In the genomic region with DNA sequence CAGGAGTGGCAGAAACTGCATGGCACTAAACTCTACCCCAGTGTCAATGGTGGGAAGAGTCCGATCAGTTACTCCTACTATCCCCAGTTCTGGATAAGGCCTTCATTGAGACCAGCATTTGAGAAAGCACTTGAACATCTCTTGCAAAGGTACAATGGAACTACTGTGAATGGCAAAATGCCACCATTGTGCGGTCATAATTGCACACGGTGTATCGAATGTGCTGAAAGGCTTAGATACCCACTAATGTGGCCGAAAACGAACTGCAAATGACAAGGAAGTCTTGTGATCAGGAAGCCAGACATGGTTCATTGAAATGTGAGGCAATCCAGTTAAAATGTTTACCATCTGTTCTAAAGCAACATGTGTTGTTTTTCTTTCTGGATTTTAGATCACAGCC, we compare ENCODE assay signal across 16 mouse cellular contexts. TPM values are rescaled to one million over a fixed set of nuclear protein-coding genes. Genes with fewer than 3 reads are reported as not detected.
"Had no signal": no experiment of that assay in that cellular context is flagged by ENCODE, and none has a peak within 500 bp of the region (broad histone marks: within the 10 kb centered on the region; RNA-seq: fewer than 3 reads in every experiment).

No protein-coding gene starts in this region.

- H3K9me3 ChIP-seq: kidney, embryonic 15.5 days; limb, embryonic 15.5 days; liver, embryonic 12.5 days; midbrain, embryonic 15.5 days; neural tube, embryonic 12.5 days had no signal

- H3K4me3 ChIP-seq: kidney, embryonic 15.5 days; left cerebral cortex, adult 2 months; limb, embryonic 15.5 days; liver, embryonic 12.5 days; midbrain, embryonic 15.5 days; neural tube, embryonic 12.5 days had no signal

- H3K27me3 ChIP-seq: kidney, embryonic 15.5 days; limb, embryonic 15.5 days; liver, embryonic 12.5 days; midbrain, embryonic 15.5 days; neural tube, embryonic 12.5 days had no signal

- H3K4me1 ChIP-seq: kidney, embryonic 15.5 days; limb, embryonic 15.5 days; liver, embryonic 12.5 days; midbrain, embryonic 15.5 days; neural tube, embryonic 12.5 days had no signal

- H3K27ac ChIP-seq: kidney, embryonic 15.5 days; left cerebral cortex, adult 2 months; limb, embryonic 15.5 days; liver, embryonic 12.5 days; midbrain, embryonic 15.5 days; neural tube, embryonic 12.5 days; stomach, postnatal 0 days had no signal

- H3K36me3 ChIP-seq: kidney, embryonic 15.5 days; liver, embryonic 12.5 days; midbrain, embryonic 15.5 days; neural tube, embryonic 12.5 days had no signal

- H3K9ac ChIP-seq: kidney, embryonic 15.5 days; limb, embryonic 15.5 days; liver, embryonic 12.5 days; lung, embryonic 14.5 days; midbrain, embryonic 15.5 days; neural tube, embryonic 12.5 days had no signal

- DNase-seq: kidney, postnatal 14 days; lung, embryonic 14.5 days; right cerebral cortex, postnatal 25 days; thymus, postnatal 4 days had no signal

- ATAC-seq: liver, embryonic 12.5 days; midbrain, embryonic 15.5 days had no signal

- H3K4me2 ChIP-seq: kidney, embryonic 15.5 days; limb, embryonic 15.5 days; liver, embryonic 12.5 days; lung, embryonic 14.5 days; midbrain, embryonic 15.5 days; neural tube, embryonic 12.5 days had no signal

RNA-seq across cellular contexts. Expression of gene Wnt16, which starts 54.5 kb away (rescaled TPM):
- total RNA-seq: megakaryocyte-erythroid progenitor cell, adult 5-6 weeks; monocyte, adult 5-6 weeks; neutrophil, adult 5-6 weeks had no signal
- polyA plus RNA-seq: large intestine, adult 2 months; liver, embryonic 16.5 days; lung, embryonic 14.5 days had no signal
